Mouse (Mus musculus): ENCODE measurements around the gene Stub1. TPM values are rescaled to one million over a fixed set of nuclear protein-coding genes. Genes with fewer than 3 reads are reported as not detected.

Gene Stub1
- polyA plus RNA-seq, 1 experiment: 81.1 TPM

DNA sequence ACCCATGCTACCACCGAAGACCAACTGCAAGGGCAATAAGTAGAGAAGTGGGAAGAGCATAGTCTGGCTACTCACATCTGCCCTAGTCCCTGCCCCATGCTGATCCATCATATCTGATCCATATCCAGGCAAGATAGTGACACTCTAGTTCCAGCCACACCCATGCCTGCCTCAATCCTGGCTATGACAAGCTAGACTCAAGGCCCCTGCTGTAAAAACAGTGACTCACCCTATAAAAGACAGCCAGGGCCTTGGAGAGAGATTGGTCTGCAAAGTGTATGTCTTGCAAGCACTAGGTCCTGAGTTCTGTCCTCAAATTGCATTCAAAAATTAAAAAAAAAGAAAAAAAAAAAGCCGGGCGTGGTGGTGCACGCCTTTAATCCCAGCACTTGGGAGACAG lies 26.7 kb downstream of the Stub1 start:
- no peak overlapping the region for H3K4me3 ChIP-seq (ENCODE audit: control insufficient read depth, low read depth, low read length)
- H3K36me3 ChIP-seq (ENCODE audit: control insufficient read depth, insufficient read depth, low read length): no peaks in the 10 kb centered on the region
- no peak overlapping the region for H3K27ac ChIP-seq (ENCODE audit: control insufficient read depth, insufficient read depth, low read depth, low read length)
- H3K27me3 ChIP-seq (ENCODE audit: control insufficient read depth, insufficient read depth, low read length): no peaks in the 10 kb centered on the region
- peaks cover 9% of the 10 kb centered on the region for H3K4me1 ChIP-seq (ENCODE audit: control insufficient read depth, insufficient read depth, low read length)
- TF ChIP-seq POLR2A (IDR thresholded peaks at IDR 0.05; ENCODE audit: control insufficient read depth, low read depth, low read length): no peak
- no peak for TF ChIP-seq CTCF (IDR thresholded peaks at IDR 0.05; ENCODE audit: control insufficient read depth, insufficient read depth, insufficient replicate concordance, low read depth, low read length)

- Histone ChIP-seq H3K4me1 (ENCODE audit: control insufficient read depth, insufficient read depth, low read length) (no peaks in the 10 kb centered on the region; the same call in 1 of the 2 replicates), H3K27ac (ENCODE audit: control insufficient read depth, insufficient read depth, low read depth, low read length) (no peak overlapping the region), H3K4me3 (ENCODE audit: control insufficient read depth, low read depth, low read length) (peak overlapping the region; percentile 71), H3K27me3 (ENCODE audit: control insufficient read depth, insufficient read depth, low read length) (no peaks in the 10 kb centered on the region), H3K36me3 (ENCODE audit: control insufficient read depth, insufficient read depth, low read length) (no peaks in the 10 kb centered on the region)
- TF ChIP-seq CTCF (IDR thresholded peaks at IDR 0.05; ENCODE audit: control insufficient read depth, insufficient read depth, insufficient replicate concordance, low read depth, low read length) (no peak), POLR2A (IDR thresholded peaks at IDR 0.05; ENCODE audit: control insufficient read depth, low read depth, low read length) (no peak; the same call in 1 of the 2 replicates)
These were observed 30.2 kb downstream of the Stub1 start for GRCm38 (mm10) chr17:25802825-25803517.

GRCm38 (mm10) chr17:25801029-25801428 lies 32.2 kb downstream of the Stub1 start:
- TF ChIP-seq POLR2A (IDR thresholded peaks at IDR 0.05; ENCODE audit: control insufficient read depth, low read depth, low read length) (no peak), CTCF (IDR thresholded peaks at IDR 0.05; ENCODE audit: control insufficient read depth, insufficient read depth, insufficient replicate concordance, low read depth, low read length) (peak; percentile 41; the same call in 1 of the 2 replicates)
- Histone ChIP-seq H3K36me3 (ENCODE audit: control insufficient read depth, insufficient read depth, low read length) (no peaks in the 10 kb centered on the region), H3K4me1 (ENCODE audit: control insufficient read depth, insufficient read depth, low read length) (peaks cover 12% of the 10 kb centered on the region), H3K27me3 (ENCODE audit: control insufficient read depth, insufficient read depth, low read length) (no peaks in the 10 kb centered on the region), H3K4me3 (ENCODE audit: control insufficient read depth, low read depth, low read length) (no peak overlapping the region), H3K27ac (ENCODE audit: control insufficient read depth, insufficient read depth, low read depth, low read length) (no peak overlapping the region)

DNA sequence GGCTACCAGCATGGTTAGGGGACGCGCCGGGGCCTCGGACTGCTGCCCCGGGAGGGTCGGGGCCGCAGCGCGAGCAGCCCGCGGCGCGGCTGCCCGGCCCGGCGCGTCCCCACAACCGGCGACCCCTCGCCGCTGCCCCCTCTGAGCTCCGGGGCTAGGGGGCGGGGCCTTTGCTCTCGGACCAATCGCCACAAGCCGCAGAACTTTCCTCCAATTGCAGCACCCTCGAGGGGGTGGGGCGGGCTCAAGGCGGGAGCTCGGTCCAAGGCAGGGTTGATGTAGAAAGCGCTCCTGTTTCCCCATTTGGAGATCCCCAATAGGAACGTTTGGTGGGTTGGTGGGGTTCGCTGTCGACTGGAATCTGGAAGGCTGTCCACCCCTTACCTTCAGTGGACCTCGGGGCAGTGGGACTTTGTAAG lies 36.2 kb downstream of the Stub1 start, which contains the start of gene Metrn:
Gene Metrn (minus strand): TSS at position 186 of the 419 bp plus-strand sequence.
- Histone ChIP-seq H3K4me3 (ENCODE audit: control insufficient read depth, low read depth, low read length) (peak within 1 kb of the TSS; percentile 75), H3K27me3 (ENCODE audit: control insufficient read depth, insufficient read depth, low read length) (no peaks in the 10 kb centered on the region), H3K4me1 (ENCODE audit: control insufficient read depth, insufficient read depth, low read length) (peaks cover 23% of the 10 kb centered on the region), H3K27ac (ENCODE audit: control insufficient read depth, insufficient read depth, low read depth, low read length) (no peak within 1 kb of the TSS), H3K36me3 (ENCODE audit: control insufficient read depth, insufficient read depth, low read length) (no peaks in the 10 kb centered on the region)
- TF ChIP-seq CTCF (IDR thresholded peaks at IDR 0.05; ENCODE audit: control insufficient read depth, insufficient read depth, insufficient replicate concordance, low read depth, low read length): no peak
- TF ChIP-seq POLR2A (IDR thresholded peaks at IDR 0.05; ENCODE audit: control insufficient read depth, low read depth, low read length): peak; percentile 12; the same call in 1 of the 2 replicates

DNA sequence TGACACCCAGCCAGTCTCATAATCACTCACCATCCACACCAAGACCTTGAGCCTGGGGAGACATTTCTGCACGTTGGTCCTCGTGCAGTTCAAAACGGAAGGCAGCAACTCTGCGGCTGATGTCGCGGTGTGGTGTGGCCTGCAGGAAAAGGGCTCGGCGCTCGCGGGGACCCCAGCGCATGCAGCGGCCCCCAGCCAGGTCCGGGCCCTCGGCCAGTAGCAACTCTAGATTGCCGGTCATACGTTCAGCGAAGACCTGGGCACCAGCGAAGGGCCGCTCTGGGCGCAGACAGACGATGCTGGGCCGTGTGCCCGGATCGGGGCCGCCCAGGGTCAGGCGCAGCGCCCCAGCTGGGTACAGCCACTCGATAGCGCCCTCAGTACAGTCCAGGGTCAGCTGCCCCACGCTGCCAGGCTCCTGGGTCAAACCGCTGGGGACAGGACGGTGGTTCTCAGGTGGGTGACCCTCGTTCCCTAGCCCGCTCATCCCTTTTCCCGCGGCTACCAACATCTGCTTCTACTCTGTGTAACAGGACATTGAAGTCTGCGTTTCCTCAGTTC lies 36.9 kb downstream of the Stub1 start:
- H3K36me3 ChIP-seq (ENCODE audit: control insufficient read depth, insufficient read depth, low read length): no peaks in the 10 kb centered on the region
- H3K27ac ChIP-seq (ENCODE audit: control insufficient read depth, insufficient read depth, low read depth, low read length): no peak overlapping the region
- peak overlapping the region; percentile 66 for H3K4me3 ChIP-seq (ENCODE audit: control insufficient read depth, low read depth, low read length)
- H3K4me1 ChIP-seq (ENCODE audit: control insufficient read depth, insufficient read depth, low read length): peaks cover 26% of the 10 kb centered on the region
- no peak for TF ChIP-seq POLR2A (IDR thresholded peaks at IDR 0.05; ENCODE audit: control insufficient read depth, low read depth, low read length)
- no peak for TF ChIP-seq CTCF (IDR thresholded peaks at IDR 0.05; ENCODE audit: control insufficient read depth, insufficient read depth, insufficient replicate concordance, low read depth, low read length)
- no peaks in the 10 kb centered on the region for H3K27me3 ChIP-seq (ENCODE audit: control insufficient read depth, insufficient read depth, low read length)

GRCm38 (mm10) chr17:25795609-25796092 lies 37.6 kb downstream of the Stub1 start, which contains the start of gene AC134908.4:
TSS of gene AC134908.4 (minus strand) at chr17:25795659.
- Histone ChIP-seq H3K4me3 (ENCODE audit: control insufficient read depth, low read depth, low read length) (peak within 1 kb of the TSS; percentile 66), H3K4me1 (ENCODE audit: control insufficient read depth, insufficient read depth, low read length) (peaks cover 28% of the 10 kb centered on the region), H3K36me3 (ENCODE audit: control insufficient read depth, insufficient read depth, low read length) (no peaks in the 10 kb centered on the region), H3K27ac (ENCODE audit: control insufficient read depth, insufficient read depth, low read depth, low read length) (no peak within 1 kb of the TSS), H3K27me3 (ENCODE audit: control insufficient read depth, insufficient read depth, low read length) (no peaks in the 10 kb centered on the region)
- no peak for TF ChIP-seq CTCF (IDR thresholded peaks at IDR 0.05; ENCODE audit: control insufficient read depth, insufficient read depth, insufficient replicate concordance, low read depth, low read length)
- TF ChIP-seq POLR2A (IDR thresholded peaks at IDR 0.05; ENCODE audit: control insufficient read depth, low read depth, low read length): no peak

DNA sequence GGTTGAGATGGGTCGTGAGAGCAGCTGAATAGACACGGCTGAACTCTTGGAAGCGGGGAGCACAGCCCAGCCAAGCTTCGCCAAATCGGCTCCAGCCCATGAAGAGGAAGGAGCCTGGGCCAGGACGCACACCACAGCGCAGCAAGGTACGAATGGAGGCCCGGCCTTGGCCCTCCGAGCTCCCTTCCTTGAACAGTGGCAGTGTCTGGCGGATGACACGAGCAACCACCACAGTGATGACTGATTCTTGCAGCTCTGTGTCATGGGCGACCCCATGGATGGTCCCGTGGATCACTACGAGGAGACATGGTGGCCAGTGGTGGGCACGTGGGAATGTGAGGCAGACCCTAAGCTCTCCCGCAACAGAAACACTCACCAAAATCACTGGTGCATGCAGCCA lies 38.2 kb downstream of the Stub1 start:
- no peaks in the 10 kb centered on the region for H3K27me3 ChIP-seq (ENCODE audit: control insufficient read depth, insufficient read depth, low read length)
- H3K36me3 ChIP-seq (ENCODE audit: control insufficient read depth, insufficient read depth, low read length): no peaks in the 10 kb centered on the region
- H3K27ac ChIP-seq (ENCODE audit: control insufficient read depth, insufficient read depth, low read depth, low read length): no peak overlapping the region
- H3K4me1 ChIP-seq (ENCODE audit: control insufficient read depth, insufficient read depth, low read length): peaks cover 28% of the 10 kb centered on the region
- TF ChIP-seq CTCF (IDR thresholded peaks at IDR 0.05; ENCODE audit: control insufficient read depth, insufficient read depth, insufficient replicate concordance, low read depth, low read length) (no peak), POLR2A (IDR thresholded peaks at IDR 0.05; ENCODE audit: control insufficient read depth, low read depth, low read length) (no peak)
- H3K4me3 ChIP-seq (ENCODE audit: control insufficient read depth, low read depth, low read length): no peak overlapping the region

Measured in testis, adult 2 months (tissue).